Comparison of ENCODE assay signal across 9 mouse cellular contexts in genomic region chr10:94520306-94521106, GRCm38 (mm10).
DNase-seq lines count a peak whose midpoint lies in the region; ATAC-seq and TF ChIP-seq lines count a peak whose summit lies in the region.
"Had no signal": no experiment of that assay in that cellular context is flagged by ENCODE, and none has a peak within 500 bp of the region (broad histone marks: within the 10 kb centered on the region; RNA-seq: fewer than 3 reads in every experiment).

No protein-coding gene starts in this region.

- no peak for TF ChIP-seq POLR2A in lung, adult 2 months (IDR thresholded peaks at IDR 0.05; ENCODE audit: borderline replicate concordance, extremely low read depth, low read depth, low read length)
- TF ChIP-seq POLR2A in olfactory bulb, adult 2 months (IDR thresholded peaks at IDR 0.05; ENCODE audit: insufficient read depth, low read depth, low read length) = no peak

- peaks cover 5% of the 10 kb centered on the region for H3K27me3 ChIP-seq in lung, embryonic 16.5 days (ENCODE audit: control insufficient read depth, insufficient read depth, low read depth, low read length)
- H3K27me3 ChIP-seq: CH12.LX had no signal

- H3K4me2 ChIP-seq in lung, embryonic 16.5 days (ENCODE audit: low read depth, low read length) = peak overlapping the region; percentile 44

- H3K4me1 ChIP-seq in lung, embryonic 16.5 days (replicated peaks; ENCODE audit: control insufficient read depth, insufficient read depth, low read length) = peaks cover 35% of the 10 kb centered on the region
- peaks cover 15% of the 10 kb centered on the region for H3K4me1 ChIP-seq in lung, adult 2 months (ENCODE audit: control insufficient read depth, insufficient read depth, low read length)
- peaks cover 29% of the 10 kb centered on the region for H3K4me1 ChIP-seq in olfactory bulb, adult 2 months (ENCODE audit: control insufficient read depth, insufficient read depth, low read length)

- peak overlapping the region; percentile 24 for H3K4me3 ChIP-seq in lung, embryonic 16.5 days (ENCODE audit: low read length)
- H3K4me3 ChIP-seq in lung, adult 2 months (replicated peaks; ENCODE audit: extremely low read depth, low read depth, low read length) = no peak overlapping the region
- peak overlapping the region; percentile 9; the same call in 1 of the 2 replicates for H3K4me3 ChIP-seq in olfactory bulb, adult 2 months (ENCODE audit: insufficient read depth, low read depth, low read length)

- WGBS in lung, embryonic 16.5 days = 28% methylated on average over 17 of the region's 17 CpGs
- WGBS in lung, adult 2 months = 32% methylated on average over 17 of the region's 17 CpGs
- 33% methylated on average over 17 of the region's 17 CpGs for WGBS in olfactory bulb, adult 2 months

- TF ChIP-seq CTCF in lung, adult 2 months (IDR thresholded peaks at IDR 0.05; ENCODE audit: insufficient read depth, low read length) = no peak
- no peak for TF ChIP-seq CTCF in olfactory bulb, adult 2 months (IDR thresholded peaks at IDR 0.05; ENCODE audit: insufficient read depth, low read depth, low read length)

- 0 out of 2 replicates have a peak overlapping the region, but pooled peaks have one; percentile 24 for H3K27ac ChIP-seq in lung, embryonic 16.5 days (ENCODE audit: low read length)
- no peak overlapping the region for H3K27ac ChIP-seq in olfactory bulb, adult 2 months (ENCODE audit: insufficient read depth, low read depth, low read length)

- H3K36me3 ChIP-seq in lung, embryonic 16.5 days (ENCODE audit: control insufficient read depth, insufficient read depth, low read length) = no peaks in the 10 kb centered on the region

- DNase-seq in frontal cortex, postnatal 14 days (ENCODE audit: low spot score in 2 of 2) = no peak
- DNase-seq in lung, adult 2 months = no peak
- peak; percentile 27 for DNase-seq in heart, postnatal 4 days
- DNase-seq in cerebellum, adult 8-10 months = no peak

- no peaks in the 10 kb centered on the region for H3K9me3 ChIP-seq in lung, embryonic 16.5 days (ENCODE audit: control insufficient read depth, low read length)

- 0 out of 2 replicates have a peak overlapping the region, but pooled peaks have one; percentile 4 for H3K9ac ChIP-seq in lung, embryonic 16.5 days (ENCODE audit: low read length)

- ATAC-seq in frontal cortex, adult (ENCODE audit: low TSS enrichment) = peak; percentile 66
- ATAC-seq in lung, embryonic 16.5 days (ENCODE audit: low read depth) = peak; percentile 56; the same call in 1 of the 2 replicates
- ATAC-seq in megakaryocyte progenitor cell, adult 5-6 weeks (replicated peaks; ENCODE audit: poor library complexity) = no peak
